Mouse (Mus musculus): ENCODE data around the gene Hal. TPM values are rescaled to one million over a fixed set of nuclear protein-coding genes. Genes with fewer than 3 reads are reported as not detected.
"Not testable (repeated sequence)": the region's sequence is repeated elsewhere in the genome, so short reads cannot be mapped to it uniquely, and the experiment has no call there.

The Hal gene
- polyA plus RNA-seq, 1 experiment from 2014 or later = 0.65 TPM

DNA sequence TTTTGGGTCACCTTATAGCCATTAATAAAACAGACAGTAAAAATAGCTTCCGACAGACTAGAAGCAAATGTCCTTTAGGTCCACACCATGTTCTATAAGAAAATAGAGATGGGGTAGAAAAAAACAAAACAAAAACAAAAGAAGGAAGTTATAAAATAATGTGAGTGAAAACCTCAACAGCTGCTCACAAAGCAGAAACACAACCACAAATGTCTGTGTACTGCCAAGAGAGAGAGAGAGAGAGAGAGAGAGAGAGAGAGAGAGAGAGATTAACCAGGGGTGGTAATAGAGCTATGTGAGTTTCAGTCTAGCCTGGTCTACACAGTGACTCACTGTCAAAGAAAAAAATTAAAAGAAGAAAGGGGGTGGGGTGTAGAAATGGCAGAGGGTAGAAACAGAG lies 53.0 kb downstream of the Hal start:
- Histone ChIP-seq H3K9me3 (ENCODE audit: control insufficient read depth, low read length) (no peaks in the 10 kb centered on the region), H3K9ac (ENCODE audit: low read length) (no peak overlapping the region), H3K36me3 (ENCODE audit: control insufficient read depth, insufficient read depth, low read length) (no peaks in the 10 kb centered on the region), H3K4me3 (ENCODE audit: low read depth, low read length) (no peak overlapping the region), H3K27me3 (replicated peaks; ENCODE audit: control insufficient read depth, insufficient read depth, low read length) (0 out of 2 replicates have a peak, but pooled peaks cover 3% of the 10 kb centered on the region), H3K4me2 (ENCODE audit: low read length) (no peak overlapping the region), H3K27ac (ENCODE audit: low read depth) (no peak overlapping the region), H3K4me1 (replicated peaks; ENCODE audit: control insufficient read depth, insufficient read depth, low read length) (peaks cover 6% of the 10 kb centered on the region)
- WGBS = 73% methylated on average over 1 of the region's 1 CpGs
- DNase-seq (ENCODE audit: low spot score) = no peak
- ATAC-seq (replicated peaks; ENCODE audit: low FRiP score, low TSS enrichment, low read depth) = no peak

DNA sequence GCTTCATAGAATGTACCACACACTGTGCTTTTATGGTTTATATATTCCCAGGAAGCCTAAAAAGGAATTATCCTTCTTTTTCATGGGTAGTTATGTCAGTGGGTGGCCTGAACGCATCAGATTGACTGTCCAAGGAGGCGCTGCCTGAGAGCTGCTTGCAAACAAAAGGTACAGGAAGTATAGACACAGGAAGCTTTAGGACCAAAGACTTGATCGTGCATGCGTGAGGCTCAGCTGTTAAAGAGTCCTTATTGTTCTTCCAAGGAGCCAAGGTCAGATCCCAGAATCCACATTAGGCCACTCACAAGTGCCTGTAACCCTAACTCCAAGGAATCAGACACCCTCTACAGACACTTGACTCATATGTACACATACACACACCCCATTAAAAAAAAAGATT lies 53.8 kb downstream of the Hal start:
- no peak overlapping the region for H3K9ac ChIP-seq (ENCODE audit: low read length)
- H3K4me2 ChIP-seq (ENCODE audit: low read length) = no peak overlapping the region
- no peak for DNase-seq (ENCODE audit: low spot score)
- 30% methylated on average over 4 of the region's 4 CpGs for WGBS
- H3K36me3 ChIP-seq (ENCODE audit: control insufficient read depth, insufficient read depth, low read length) = no peaks in the 10 kb centered on the region
- H3K4me3 ChIP-seq (ENCODE audit: low read depth, low read length) = no peak overlapping the region
- H3K4me1 ChIP-seq (replicated peaks; ENCODE audit: control insufficient read depth, insufficient read depth, low read length) = peaks cover 6% of the 10 kb centered on the region
- no peaks in the 10 kb centered on the region for H3K9me3 ChIP-seq (ENCODE audit: control insufficient read depth, low read length)
- no peak overlapping the region for H3K27ac ChIP-seq (ENCODE audit: low read depth)
- ATAC-seq (replicated peaks; ENCODE audit: low FRiP score, low TSS enrichment, low read depth) = no peak
- 0 out of 2 replicates have a peak, but pooled peaks cover 3% of the 10 kb centered on the region for H3K27me3 ChIP-seq (replicated peaks; ENCODE audit: control insufficient read depth, insufficient read depth, low read length)

DNA sequence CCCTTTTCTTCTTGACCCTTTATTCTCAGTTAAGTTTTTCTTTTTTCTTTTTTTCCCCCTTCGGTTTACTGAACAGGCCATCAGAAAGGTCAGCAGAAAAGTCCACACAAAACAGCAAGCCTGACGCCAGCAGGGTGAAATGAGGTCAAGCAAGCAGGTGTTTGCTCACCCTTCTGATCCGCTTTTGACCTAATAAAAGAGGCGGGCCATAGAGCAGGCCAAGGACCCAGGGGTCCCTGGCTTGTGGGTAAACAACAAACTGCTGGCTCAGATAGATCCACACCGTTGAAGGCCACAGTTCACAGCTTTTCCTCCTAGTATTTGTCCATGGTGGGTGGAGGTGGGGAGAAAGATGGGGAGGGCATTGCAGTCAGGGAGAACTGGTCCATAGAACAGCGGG lies 54.6 kb downstream of the Hal start:
- Histone ChIP-seq H3K27ac (ENCODE audit: low read depth) (no peak overlapping the region), H3K4me3 (ENCODE audit: low read depth, low read length) (no peak overlapping the region), H3K9ac (ENCODE audit: low read length) (no peak overlapping the region), H3K9me3 (ENCODE audit: control insufficient read depth, low read length) (no peaks in the 10 kb centered on the region), H3K36me3 (ENCODE audit: control insufficient read depth, insufficient read depth, low read length) (no peaks in the 10 kb centered on the region), H3K4me2 (ENCODE audit: low read length) (no peak overlapping the region), H3K27me3 (replicated peaks; ENCODE audit: control insufficient read depth, insufficient read depth, low read length) (no peaks in the 10 kb centered on the region), H3K4me1 (replicated peaks; ENCODE audit: control insufficient read depth, insufficient read depth, low read length) (peaks cover 6% of the 10 kb centered on the region)
- 63% methylated on average over 6 of the region's 6 CpGs for WGBS
- DNase-seq (ENCODE audit: low spot score) (no peak), ATAC-seq (replicated peaks; ENCODE audit: low FRiP score, low TSS enrichment, low read depth) (no peak)

- Histone ChIP-seq H3K36me3 (ENCODE audit: control insufficient read depth, insufficient read depth, low read length) (no peaks in the 10 kb centered on the region), H3K27ac (ENCODE audit: low read depth) (no peak overlapping the region), H3K9me3 (ENCODE audit: control insufficient read depth, low read length) (no peaks in the 10 kb centered on the region), H3K4me2 (ENCODE audit: low read length) (no peak overlapping the region), H3K4me1 (replicated peaks; ENCODE audit: control insufficient read depth, insufficient read depth, low read length) (peaks cover 6% of the 10 kb centered on the region), H3K9ac (ENCODE audit: low read length) (no peak overlapping the region), H3K4me3 (ENCODE audit: low read depth, low read length) (no peak overlapping the region), H3K27me3 (replicated peaks; ENCODE audit: control insufficient read depth, insufficient read depth, low read length) (no peaks in the 10 kb centered on the region)
- ATAC-seq (replicated peaks; ENCODE audit: low FRiP score, low TSS enrichment, low read depth) (no peak), DNase-seq (ENCODE audit: low spot score) (no peak)
- WGBS = 72% methylated on average over 5 of the region's 5 CpGs
Observed at GRCm38 (mm10) chr10:93544172-93544571, 55.6 kb downstream of the Hal start.

DNA sequence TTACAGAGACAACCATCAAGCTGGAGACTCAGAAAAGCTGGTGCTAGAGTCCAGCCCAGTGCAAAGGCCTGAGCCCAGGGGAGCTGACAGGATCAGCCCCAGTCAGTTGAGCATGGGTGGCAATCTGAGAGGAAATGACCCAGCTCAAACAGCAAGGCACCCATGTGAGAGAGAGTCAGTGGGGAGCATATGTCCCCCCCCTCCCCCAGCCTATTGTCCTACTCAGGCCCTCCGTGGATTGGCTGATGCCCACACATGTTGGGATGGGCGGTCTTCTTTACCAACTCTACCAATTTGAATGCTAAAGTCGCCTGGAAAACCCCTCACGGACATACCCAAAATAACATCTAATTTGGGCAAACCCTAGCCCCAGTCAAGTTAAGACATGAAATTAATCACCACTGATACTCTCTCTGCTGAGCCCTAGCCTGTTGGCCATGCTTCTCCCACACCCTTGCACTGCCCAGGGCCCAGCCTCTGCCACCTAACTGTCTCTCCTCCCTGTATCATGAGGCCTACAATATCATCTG lies 59.2 kb downstream of the Hal start:
- Histone ChIP-seq H3K27me3 (replicated peaks; ENCODE audit: control insufficient read depth, insufficient read depth, low read length) (no peaks in the 10 kb centered on the region), H3K4me3 (ENCODE audit: low read depth, low read length) (no peak overlapping the region), H3K36me3 (ENCODE audit: control insufficient read depth, insufficient read depth, low read length) (no peaks in the 10 kb centered on the region), H3K4me1 (replicated peaks; ENCODE audit: control insufficient read depth, insufficient read depth, low read length) (no peaks in the 10 kb centered on the region), H3K9ac (ENCODE audit: low read length) (no peak overlapping the region), H3K27ac (ENCODE audit: low read depth) (no peak overlapping the region), H3K4me2 (ENCODE audit: low read length) (no peak overlapping the region), H3K9me3 (ENCODE audit: control insufficient read depth, low read length) (no peaks in the 10 kb centered on the region)
- 90% methylated on average over 4 of the region's 4 CpGs for WGBS
- DNase-seq (ENCODE audit: low spot score) = no peak
- no peak for ATAC-seq (replicated peaks; ENCODE audit: low FRiP score, low TSS enrichment, low read depth)

GRCm38 (mm10) chr10:93548991-93549390 lies 60.4 kb downstream of the Hal start:
- no peaks in the 10 kb centered on the region for H3K9me3 ChIP-seq (ENCODE audit: control insufficient read depth, low read length)
- H3K4me2 ChIP-seq (ENCODE audit: low read length) = no peak overlapping the region
- H3K4me3 ChIP-seq (ENCODE audit: low read depth, low read length) = no peak overlapping the region
- no peaks in the 10 kb centered on the region for H3K27me3 ChIP-seq (replicated peaks; ENCODE audit: control insufficient read depth, insufficient read depth, low read length)
- H3K27ac ChIP-seq (ENCODE audit: low read depth) = no peak overlapping the region
- H3K9ac ChIP-seq (ENCODE audit: low read length) = no peak overlapping the region
- no peaks in the 10 kb centered on the region for H3K36me3 ChIP-seq (ENCODE audit: control insufficient read depth, insufficient read depth, low read length)
- DNase-seq (ENCODE audit: low spot score) = peak; percentile 86
- WGBS = 17% methylated on average over 7 of the region's 7 CpGs
- 0 out of 2 replicates have a peak, but pooled peaks have one; percentile 60 for ATAC-seq (replicated peaks; ENCODE audit: low FRiP score, low TSS enrichment, low read depth)
- H3K4me1 ChIP-seq (replicated peaks; ENCODE audit: control insufficient read depth, insufficient read depth, low read length) = no peaks in the 10 kb centered on the region

DNA sequence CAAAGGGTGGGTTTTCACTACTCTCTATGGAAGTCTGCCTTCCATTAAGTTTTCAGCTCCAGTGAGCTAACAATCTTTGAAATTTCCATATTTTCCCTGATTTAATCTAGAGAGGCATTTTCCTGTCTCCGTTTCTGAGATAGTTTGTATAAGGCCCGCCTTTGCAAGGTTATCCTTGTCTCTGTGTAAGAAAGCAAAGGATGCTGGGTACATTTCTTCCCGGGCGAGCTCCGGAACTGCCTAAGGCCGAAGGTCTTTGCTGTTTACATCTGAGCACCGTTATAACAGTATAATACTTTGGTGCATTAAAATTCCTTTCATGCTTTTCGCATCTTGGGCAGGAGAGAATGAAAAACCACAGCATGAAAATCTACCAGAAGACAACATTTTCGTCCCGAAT lies 61.3 kb downstream of the Hal start:
- H3K4me3 ChIP-seq (ENCODE audit: low read depth, low read length) = no peak overlapping the region
- no peaks in the 10 kb centered on the region for H3K36me3 ChIP-seq (ENCODE audit: control insufficient read depth, insufficient read depth, low read length)
- DNase-seq (ENCODE audit: low spot score) (no peak), ATAC-seq (replicated peaks; ENCODE audit: low FRiP score, low TSS enrichment, low read depth) (no peak)
- no peak overlapping the region for H3K4me2 ChIP-seq (ENCODE audit: low read length)
- no peaks in the 10 kb centered on the region for H3K9me3 ChIP-seq (ENCODE audit: control insufficient read depth, low read length)
- H3K27me3 ChIP-seq (replicated peaks; ENCODE audit: control insufficient read depth, insufficient read depth, low read length) = no peaks in the 10 kb centered on the region
- 46% methylated on average over 10 of the region's 10 CpGs for WGBS
- no peaks in the 10 kb centered on the region for H3K4me1 ChIP-seq (replicated peaks; ENCODE audit: control insufficient read depth, insufficient read depth, low read length)
- H3K9ac ChIP-seq (ENCODE audit: low read length) = no peak overlapping the region
- no peak overlapping the region for H3K27ac ChIP-seq (ENCODE audit: low read depth)

DNA sequence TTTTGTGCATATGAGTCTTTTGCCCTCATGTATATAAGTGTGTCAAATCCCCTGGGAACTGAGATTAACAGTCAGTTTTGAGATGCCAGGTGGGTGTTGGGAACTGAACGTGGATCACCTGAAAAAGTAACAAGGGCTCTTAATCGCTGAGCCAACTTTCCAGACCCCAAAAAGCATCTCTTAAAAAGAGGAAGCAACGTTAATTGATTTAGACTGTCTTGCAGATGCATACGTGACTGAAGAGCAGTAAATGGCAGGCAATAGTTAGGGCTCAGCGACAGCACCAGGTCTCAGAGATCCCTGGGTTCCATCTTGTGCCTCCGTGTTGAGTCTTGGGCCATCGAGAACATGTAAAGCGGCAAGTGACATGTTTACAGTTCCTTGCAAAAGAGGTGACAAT lies 64.0 kb downstream of the Hal start:
- DNase-seq (ENCODE audit: low spot score) = no peak
- Histone ChIP-seq H3K9me3 (ENCODE audit: control insufficient read depth, low read length) (no peaks in the 10 kb centered on the region), H3K4me2 (ENCODE audit: low read length) (no peak overlapping the region), H3K9ac (ENCODE audit: low read length) (no peak overlapping the region), H3K36me3 (ENCODE audit: control insufficient read depth, insufficient read depth, low read length) (no peaks in the 10 kb centered on the region), H3K4me3 (ENCODE audit: low read depth, low read length) (no peak overlapping the region), H3K27me3 (replicated peaks; ENCODE audit: control insufficient read depth, insufficient read depth, low read length) (no peaks in the 10 kb centered on the region), H3K4me1 (replicated peaks; ENCODE audit: control insufficient read depth, insufficient read depth, low read length) (no peaks in the 10 kb centered on the region), H3K27ac (ENCODE audit: low read depth) (no peak overlapping the region)
- ATAC-seq (replicated peaks; ENCODE audit: low FRiP score, low TSS enrichment, low read depth) = no peak
- 79% methylated on average over 8 of the region's 8 CpGs for WGBS

GRCm38 (mm10) chr10:93557971-93558370 lies 69.4 kb downstream of the Hal start:
- not testable (repeated sequence) for H3K4me1 ChIP-seq (replicated peaks; ENCODE audit: control insufficient read depth, insufficient read depth, low read length); H3K9ac ChIP-seq (ENCODE audit: low read length); H3K27me3 ChIP-seq (replicated peaks; ENCODE audit: control insufficient read depth, insufficient read depth, low read length); H3K27ac ChIP-seq (ENCODE audit: low read depth); DNase-seq (ENCODE audit: low spot score); H3K4me3 ChIP-seq (ENCODE audit: low read depth, low read length); H3K9me3 ChIP-seq (ENCODE audit: control insufficient read depth, low read length); ATAC-seq (replicated peaks; ENCODE audit: low FRiP score, low TSS enrichment, low read depth); H3K4me2 ChIP-seq (ENCODE audit: low read length); H3K36me3 ChIP-seq (ENCODE audit: control insufficient read depth, insufficient read depth, low read length)
- 85% methylated on average over 2 of the region's 2 CpGs for WGBS
